ENCODE assay signal across 11 mouse cellular contexts in genomic region chr3:96700376-96700775, GRCm38 (mm10). TPM values are rescaled to one million over a fixed set of nuclear protein-coding genes. Genes with fewer than 3 reads are reported as not detected.
DNase-seq lines count a peak whose midpoint lies in the region; ATAC-seq and TF ChIP-seq lines count a peak whose summit lies in the region.
"Had no signal": no experiment of that assay in that cellular context is flagged by ENCODE, and none has a peak within 500 bp of the region (broad histone marks: within the 10 kb centered on the region; RNA-seq: fewer than 3 reads in every experiment).

No protein-coding gene starts in this region.

- H3K27ac ChIP-seq in intestine, postnatal 0 days (ENCODE audit: low read depth, low read length) = no peak overlapping the region
- no peak overlapping the region for H3K27ac ChIP-seq in intestine, embryonic 16.5 days (ENCODE audit: low read length)
- H3K27ac ChIP-seq in CH12.LX (ENCODE audit: insufficient read depth, low read depth) = no peak overlapping the region
- H3K27ac ChIP-seq: forebrain, embryonic 13.5 days; neural tube, embryonic 12.5 days had no signal

- 54% methylated on average over 7 of the region's 7 CpGs for WGBS in intestine, postnatal 0 days
- WGBS in intestine, embryonic 16.5 days = 63% methylated on average over 7 of the region's 7 CpGs

- H3K9me3 ChIP-seq in intestine, postnatal 0 days (ENCODE audit: control insufficient read depth) = no peaks in the 10 kb centered on the region
- no peaks in the 10 kb centered on the region for H3K9me3 ChIP-seq in intestine, embryonic 16.5 days (ENCODE audit: control insufficient read depth, low read length)
- H3K9me3 ChIP-seq in CH12.LX (replicated peaks; ENCODE audit: low read length) = peaks cover 12% of the 10 kb centered on the region
- H3K9me3 ChIP-seq: forebrain, embryonic 13.5 days; neural tube, embryonic 12.5 days had no signal

- TF ChIP-seq POLR2A in CH12.LX (IDR thresholded peaks at IDR 0.05; ENCODE audit: low read depth, low read length) = no peak

- peaks cover 52% of the 10 kb centered on the region for H3K36me3 ChIP-seq in intestine, postnatal 0 days (ENCODE audit: control insufficient read depth, insufficient read depth)
- peaks cover 8% of the 10 kb centered on the region for H3K36me3 ChIP-seq in intestine, embryonic 16.5 days (ENCODE audit: control insufficient read depth, insufficient read depth, low read length)
- H3K36me3 ChIP-seq in CH12.LX (replicated peaks in 1 of 2; ENCODE audit: control insufficient read depth in 1 of 2, insufficient read depth in 1 of 2, low read length in 1 of 2) = peaks cover 46 to 63% of the 10 kb centered on the region in 2 experiments

- no peak overlapping the region for H3K9ac ChIP-seq in intestine, postnatal 0 days (ENCODE audit: low read depth, low read length)
- no peak overlapping the region for H3K9ac ChIP-seq in intestine, embryonic 16.5 days (ENCODE audit: low read depth, low read length)
- H3K9ac ChIP-seq in CH12.LX (ENCODE audit: insufficient read depth, low read depth) = no peak overlapping the region
- H3K9ac ChIP-seq: forebrain, embryonic 13.5 days; neural tube, embryonic 12.5 days had no signal

- dilution Hi-C loops in CH12.LX (cut with MboI; ENCODE audit: extremely low pct_ligation_motif_present, extremely low pct_unique_long_range_greater_than_20kb, low sequenced_read_pairs) = no loop called here

- no peak overlapping the region for H3K4me3 ChIP-seq in intestine, postnatal 0 days (ENCODE audit: low read depth, low read length)
- no peak overlapping the region for H3K4me3 ChIP-seq in intestine, embryonic 16.5 days (ENCODE audit: low read length)
- H3K4me3 ChIP-seq in CH12.LX (replicated peaks in 1 of 3; ENCODE audit: low read depth in 2 of 3, low read length in 2 of 3, poor library complexity in 1 of 3) = no peak overlapping the region
- H3K4me3 ChIP-seq: forebrain, embryonic 13.5 days; neural tube, embryonic 12.5 days had no signal

- DNase-seq in 416B (ENCODE audit: low read depth) (peak; percentile 69), CH12.LX (ENCODE audit: extremely low read depth) (peak; percentile 68)
- DNase-seq in embryo, embryonic 11.5 days (ENCODE audit: low read depth, low spot score) = peak; percentile 36
- DNase-seq in right cerebral cortex, postnatal 4 days = no peak
- no peak for DNase-seq in testis, postnatal 10 days (ENCODE audit: low spot score)

- H3K79me2 ChIP-seq in CH12.LX (replicated peaks; ENCODE audit: control insufficient read depth, extremely low read depth, insufficient read depth, poor library complexity, severe bottlenecking) = peaks cover 4% of the 10 kb centered on the region

- no peaks in the 10 kb centered on the region for H3K27me3 ChIP-seq in intestine, postnatal 0 days (replicated peaks; ENCODE audit: control insufficient read depth, insufficient read depth, low read length)
- H3K27me3 ChIP-seq in intestine, embryonic 16.5 days (replicated peaks; ENCODE audit: control insufficient read depth, insufficient read depth, low read length) = no peaks in the 10 kb centered on the region
- H3K27me3 ChIP-seq in CH12.LX (replicated peaks) = no peaks in the 10 kb centered on the region
- H3K27me3 ChIP-seq: forebrain, embryonic 13.5 days; neural tube, embryonic 12.5 days had no signal

- no peak for TF ChIP-seq EP300 in CH12.LX (IDR thresholded peaks at IDR 0.05; ENCODE audit: low read length)

- TF ChIP-seq CTCF in intestine, postnatal 0 days (IDR thresholded peaks at IDR 0.05; ENCODE audit: low read depth) = peak; percentile 68
- peak; percentile 48 to 86; a peak in 2 of 4 replicates for TF ChIP-seq CTCF in CH12.LX (conservative IDR thresholded peaks at IDR 0.05 in 1 of 2, IDR thresholded peaks at IDR 0.05 in 1 of 2; ENCODE audit: low read depth in 2 of 2, low read length in 2 of 2)

- H3K4me2 ChIP-seq in intestine, postnatal 0 days (replicated peaks; ENCODE audit: low read depth) = no peak overlapping the region
- H3K4me2 ChIP-seq in intestine, embryonic 16.5 days (ENCODE audit: low read depth, low read length) = no peak overlapping the region
- no peak overlapping the region for H3K4me2 ChIP-seq in CH12.LX (ENCODE audit: insufficient read depth, low read depth, poor library complexity, severe bottlenecking)
- H3K4me2 ChIP-seq: forebrain, embryonic 13.5 days; neural tube, embryonic 12.5 days had no signal

- in situ Hi-C loops in CH12.LX (cut with MboI; ENCODE audit: low pct_ligation_motif_present, low pct_unique_long_range_greater_than_20kb, low sequenced_read_pairs) = loop anchor here (5.0 kb wide), 1 partner anchor 158 kb away; no protein-coding TSS in a partner anchor

- H3K4me1 ChIP-seq in intestine, postnatal 0 days (replicated peaks; ENCODE audit: control insufficient read depth, insufficient read depth, low read length) = no peaks in the 10 kb centered on the region
- peaks cover 11% of the 10 kb centered on the region for H3K4me1 ChIP-seq in intestine, embryonic 16.5 days (ENCODE audit: control insufficient read depth, insufficient read depth, low read length)
- peaks cover 0 to 16% of the 10 kb centered on the region in 2 experiments; a peak in 2 of 4 replicates for H3K4me1 ChIP-seq in CH12.LX (ENCODE audit: control insufficient read depth in 1 of 2, insufficient read depth in 2 of 2)

- peak; percentile 65 for TF ChIP-seq RAD21 in CH12.LX (IDR thresholded peaks at IDR 0.05; ENCODE audit: low read depth, low read length)

- ATAC-seq in intestine, postnatal 0 days = no peak
- ATAC-seq in intestine, embryonic 16.5 days = no peak
- ATAC-seq: forebrain, embryonic 13.5 days; inflammation-experienced regulatory T-cells, adult 6 months had no signal

TF ChIP-seq in CH12.LX, 34 proteins besides CTCF, POLR2A, EP300 and RAD21:
- TF ChIP-seq SMC3 (IDR thresholded peaks at IDR 0.05; ENCODE audit: low read depth, low read length) = peak; percentile 81
- no peak for TF ChIP-seq UBTF (IDR thresholded peaks at IDR 0.05; ENCODE audit: low read depth, low read length)
TF ChIP-seq in CH12.LX: peak in this region for 1.

RNA-seq across cellular contexts. Expression of gene Pias3, which starts 4.2 kb away (rescaled TPM):
- polyA plus RNA-seq in intestine, postnatal 0 days (2015; fragmentation: Nextera tagmentation; extraction: Ambion mirVana) = 15.2 and 16.1 TPM in 2 replicates
- 35.7 and 36.6 TPM in 2 replicates for polyA plus RNA-seq in intestine, embryonic 16.5 days (2015; fragmentation: Nextera tagmentation; extraction: Ambion mirVana)
- total RNA-seq in CH12.LX (2012; rRNA removed) (10.2 and 13.1 TPM in 2 replicates), CH12.LX (2014; rRNA removed) (5.9 and 6.3 TPM in 2 replicates)
- polyA plus RNA-seq in CH12.LX (2012; ENCODE audit: insufficient read length, low read depth) = 20.2 and 21.4 TPM in 2 replicates

RNA-seq across cellular contexts. Expression of gene Nudt17, which starts 8.0 kb away (rescaled TPM):
- 2.2 and 2.8 TPM in 2 replicates for polyA plus RNA-seq in intestine, postnatal 0 days (2015; fragmentation: Nextera tagmentation; extraction: Ambion mirVana)
- polyA plus RNA-seq in intestine, embryonic 16.5 days (2015; fragmentation: Nextera tagmentation; extraction: Ambion mirVana) = 5.6 and 6.2 TPM in 2 replicates
- total RNA-seq in CH12.LX (2012; rRNA removed) (0.84 and 1.0 TPM in 2 replicates), CH12.LX (2014; rRNA removed) (0.21 and 0.39 TPM in 2 replicates)
- 1.1 and 1.9 TPM in 2 replicates for polyA plus RNA-seq in CH12.LX (2012; ENCODE audit: insufficient read length, low read depth)

RNA-seq across cellular contexts. Expression of gene Polr3c, which starts 27.1 kb away (rescaled TPM):
- 19.7 and 20.5 TPM in 2 replicates for polyA plus RNA-seq in intestine, postnatal 0 days (2015; fragmentation: Nextera tagmentation; extraction: Ambion mirVana)
- 37.7 and 41.0 TPM in 2 replicates for polyA plus RNA-seq in intestine, embryonic 16.5 days (2015; fragmentation: Nextera tagmentation; extraction: Ambion mirVana)
- 31.6 and 34.5 TPM in 2 replicates for total RNA-seq in CH12.LX (2012; rRNA removed)
- 14.6 and 18.1 TPM in 2 replicates for total RNA-seq in CH12.LX (2014; rRNA removed)
- 78.3 and 79.5 TPM in 2 replicates for polyA plus RNA-seq in CH12.LX (2012; ENCODE audit: insufficient read length, low read depth)

RNA-seq across cellular contexts. Expression of gene Rnf115, which starts 27.1 kb away (rescaled TPM):
- polyA plus RNA-seq in intestine, postnatal 0 days (2015; fragmentation: Nextera tagmentation; extraction: Ambion mirVana) = 58.7 and 61.6 TPM in 2 replicates
- 43.6 and 47.3 TPM in 2 replicates for polyA plus RNA-seq in intestine, embryonic 16.5 days (2015; fragmentation: Nextera tagmentation; extraction: Ambion mirVana)
- total RNA-seq in CH12.LX (2012; rRNA removed) (25.8 and 28.5 TPM in 2 replicates), CH12.LX (2014; rRNA removed) (79.3 and 83.5 TPM in 2 replicates)
- 61.1 and 64.7 TPM in 2 replicates for polyA plus RNA-seq in CH12.LX (2012; ENCODE audit: insufficient read length, low read depth)

RNA-seq across cellular contexts. Expression of gene Ankrd35, which starts 30.4 kb away (rescaled TPM):
- polyA plus RNA-seq in intestine, postnatal 0 days (2015; fragmentation: Nextera tagmentation; extraction: Ambion mirVana) = 0.22 and 0.29 TPM in 2 replicates
- 0.28 and 0.39 TPM in 2 replicates for polyA plus RNA-seq in intestine, embryonic 16.5 days (2015; fragmentation: Nextera tagmentation; extraction: Ambion mirVana)
- total RNA-seq in CH12.LX (2012; rRNA removed) = 6.5 and 11.2 TPM in 2 replicates
- 0.51 and 0.78 TPM in 2 replicates for total RNA-seq in CH12.LX (2014; rRNA removed)
- polyA plus RNA-seq in CH12.LX (2012; ENCODE audit: insufficient read length, low read depth) = 1.9 and 2.5 TPM in 2 replicates
- total RNA-seq: liver, adult 2 months had no signal

Comparison
In these comparisons a context has a peak if more than half of its experiments do, and no peak if none do; other contexts are left out.
1. DNase-seq: peak in 416B (single experiment), CH12.LX (single experiment) and embryo, embryonic 11.5 days (single experiment); none in right cerebral cortex, postnatal 4 days (single experiment) and testis, postnatal 10 days (single experiment).